Mouse (Mus musculus) heart, embryonic 15.5 days (tissue): ENCODE results near the gene Nps. TPM values are rescaled to one million over a fixed set of nuclear protein-coding genes. Genes with fewer than 3 reads are reported as not detected.

Experiments
- polyA plus RNA-seq: library from polyadenylated mRNA; unstranded; fragments of >200 nt; fragmentation: Nextera tagmentation; extraction: Ambion mirVana; gene quantifications from 2 replicates; pipeline ENCODE4 v1.2.1, GENCODE M21; 2015

The Nps gene
- polyA plus RNA-seq, 1 experiment from 2014 or later: not detected

Other genes with a start within 250 kb of the Nps start
- not detected in 2 replicates for gene Foxi2, start 151.6 kb downstream of the Nps start, polyA plus RNA-seq